Mouse (Mus musculus) heart, embryonic 15.5 days (tissue): ENCODE results near the gene Dis3l. TPM values are rescaled to one million over a fixed set of nuclear protein-coding genes. Genes with fewer than 3 reads are reported as not detected.

Experiments
- ATAC-seq: fragments of 200-750 bp; cut with Nextera tagmentation; replicated peaks from 2 replicates; pipeline ENCODE4 v1.8.0; 2017; ENCODE audit warnings: low read depth, moderate TSS enrichment; ENCODE audit not compliant: insufficient number of reproducible peaks, insufficient read depth, low FRiP score
- H3K27ac ChIP-seq: fragments of 300-500 bp; sonication (generic); 2 replicates; pipeline ENCODE4 v1.5.1; 2015; ENCODE audit warnings: mild to moderate bottlenecking, inconsistent platforms
- H3K27me3 ChIP-seq: fragments of 300-500 bp; sonication (generic); 2 replicates; pipeline ENCODE4 v1.6.1; 2015; ENCODE audit warnings: inconsistent platforms
- H3K36me3 ChIP-seq: fragments of 300-500 bp; sonication (generic); 2 replicates; pipeline ENCODE4 v1.6.1; 2015; ENCODE audit warnings: mild to moderate bottlenecking, inconsistent platforms
- H3K4me1 ChIP-seq: fragments of 300-500 bp; sonication (generic); replicated peaks from 2 replicates; pipeline ENCODE4 v1.6.1; 2015; ENCODE audit warnings: inconsistent platforms
- H3K4me2 ChIP-seq: fragments of 300-500 bp; sonication (generic); 2 replicates; pipeline ENCODE4 v1.6.1; 2015; ENCODE audit warnings: inconsistent platforms, mild to moderate bottlenecking, moderate library complexity
- H3K4me3 ChIP-seq: fragments of 300-500 bp; sonication (generic); 2 replicates; pipeline ENCODE4 v1.5.1; 2015; ENCODE audit warnings: mild to moderate bottlenecking, inconsistent platforms
- H3K9ac ChIP-seq: fragments of 300-500 bp; sonication (generic); 2 replicates; pipeline ENCODE4 v1.6.1; 2015; ENCODE audit warnings: mild to moderate bottlenecking, inconsistent platforms
- H3K9me3 ChIP-seq: fragments of 300-500 bp; sonication (generic); replicated peaks from 2 replicates; pipeline ENCODE4 v1.6.1; 2016; ENCODE audit warnings: inconsistent platforms
- WGBS: fragments of 180-500 bp; shearing (Covaris S2); methylation state at CpG from one replicate; pipeline ENCODE4 v1.1.7; 2015; ENCODE audit warnings: mixed read lengths; 5-methylcytosine and 5-hydroxymethylcytosine counted together
- polyA plus RNA-seq: library from polyadenylated mRNA; unstranded; fragments of >200 nt; fragmentation: Nextera tagmentation; extraction: Ambion mirVana; gene quantifications from 2 replicates; pipeline ENCODE4 v1.2.1, GENCODE M21; 2015

Gene Dis3l
- polyA plus RNA-seq: 17.3 and 18.5 TPM in 2 replicates

DNA sequence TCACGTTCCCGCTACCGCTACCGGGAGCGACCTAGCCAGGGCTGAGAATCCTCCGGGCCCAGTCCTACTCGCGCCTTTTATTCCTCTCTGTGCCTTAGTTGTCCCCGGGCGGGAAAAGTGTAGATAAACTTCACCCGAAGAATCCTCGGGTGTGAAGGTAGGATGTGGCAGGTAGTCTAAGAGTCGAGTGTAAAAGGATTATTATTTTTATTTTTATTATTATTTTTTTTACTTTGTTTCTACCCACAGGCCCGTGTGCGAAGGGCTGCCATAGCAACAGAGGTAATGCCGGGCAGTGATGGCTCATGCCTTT lies at the start of gene Dis3l:
TSS of gene Dis3l (minus strand) at position 35 of the 313 bp plus-strand sequence.
- peak within 1 kb of the TSS; percentile 96 for H3K9ac ChIP-seq
- H3K36me3 ChIP-seq: peaks cover 6% of the 10 kb centered on the region; the same call in 1 of the 2 replicates
- H3K4me2 ChIP-seq: peak within 1 kb of the TSS; percentile 75
- H3K27me3 ChIP-seq: no peaks in the 10 kb centered on the region
- 11% methylated on average over 16 of the region's 16 CpGs for WGBS
- H3K4me3 ChIP-seq: peak within 1 kb of the TSS; percentile 68
- H3K4me1 ChIP-seq: peaks cover 11% of the 10 kb centered on the region
- H3K9me3 ChIP-seq: no peaks in the 10 kb centered on the region
- peak within 1 kb of the TSS; percentile 98 for H3K27ac ChIP-seq
- no peak for ATAC-seq

DNA sequence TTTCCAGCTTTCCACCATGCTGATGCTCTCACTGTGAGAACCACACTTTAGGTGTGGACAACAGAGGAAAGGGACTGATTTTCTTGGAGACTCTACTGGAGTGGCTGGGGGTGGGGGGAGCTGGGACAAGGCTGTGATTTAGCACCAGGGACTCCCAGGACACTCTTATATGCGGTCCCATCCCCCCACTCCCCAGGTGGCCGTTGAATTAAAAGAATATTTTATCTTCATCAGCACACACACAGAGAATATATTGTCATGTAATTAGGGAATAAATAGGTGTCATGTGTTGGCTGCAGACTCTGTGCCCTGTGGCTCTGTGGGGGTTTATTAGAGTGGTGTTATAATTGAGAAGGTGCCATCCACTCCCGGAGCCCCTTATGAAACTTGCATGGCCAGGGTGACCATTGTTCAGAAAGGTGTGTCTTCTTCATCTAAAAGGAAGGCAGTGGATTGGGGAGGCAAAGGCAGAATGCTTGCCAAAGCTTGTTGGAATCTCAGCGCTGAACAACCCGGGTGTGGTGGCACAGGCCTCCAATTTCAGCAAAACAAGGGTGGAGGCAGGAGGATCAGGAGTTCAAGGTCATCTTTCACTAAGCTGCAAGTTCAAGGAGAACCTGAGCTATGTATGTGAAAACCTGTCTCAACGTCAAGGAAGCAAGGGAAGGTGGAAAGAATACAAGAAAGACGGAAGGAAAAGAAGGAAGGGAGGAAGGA lies 48.6 kb upstream of the Dis3l start:
- no peak overlapping the region for H3K9ac ChIP-seq
- H3K27me3 ChIP-seq: peaks cover 54% of the 10 kb centered on the region
- 61% methylated on average over 7 of the region's 7 CpGs for WGBS
- no peak overlapping the region for H3K4me3 ChIP-seq
- ATAC-seq: no peak
- no peaks in the 10 kb centered on the region for H3K36me3 ChIP-seq
- H3K27ac ChIP-seq: no peak overlapping the region
- no peak overlapping the region for H3K4me2 ChIP-seq
- H3K9me3 ChIP-seq: no peaks in the 10 kb centered on the region
- peaks cover 26% of the 10 kb centered on the region for H3K4me1 ChIP-seq

DNA sequence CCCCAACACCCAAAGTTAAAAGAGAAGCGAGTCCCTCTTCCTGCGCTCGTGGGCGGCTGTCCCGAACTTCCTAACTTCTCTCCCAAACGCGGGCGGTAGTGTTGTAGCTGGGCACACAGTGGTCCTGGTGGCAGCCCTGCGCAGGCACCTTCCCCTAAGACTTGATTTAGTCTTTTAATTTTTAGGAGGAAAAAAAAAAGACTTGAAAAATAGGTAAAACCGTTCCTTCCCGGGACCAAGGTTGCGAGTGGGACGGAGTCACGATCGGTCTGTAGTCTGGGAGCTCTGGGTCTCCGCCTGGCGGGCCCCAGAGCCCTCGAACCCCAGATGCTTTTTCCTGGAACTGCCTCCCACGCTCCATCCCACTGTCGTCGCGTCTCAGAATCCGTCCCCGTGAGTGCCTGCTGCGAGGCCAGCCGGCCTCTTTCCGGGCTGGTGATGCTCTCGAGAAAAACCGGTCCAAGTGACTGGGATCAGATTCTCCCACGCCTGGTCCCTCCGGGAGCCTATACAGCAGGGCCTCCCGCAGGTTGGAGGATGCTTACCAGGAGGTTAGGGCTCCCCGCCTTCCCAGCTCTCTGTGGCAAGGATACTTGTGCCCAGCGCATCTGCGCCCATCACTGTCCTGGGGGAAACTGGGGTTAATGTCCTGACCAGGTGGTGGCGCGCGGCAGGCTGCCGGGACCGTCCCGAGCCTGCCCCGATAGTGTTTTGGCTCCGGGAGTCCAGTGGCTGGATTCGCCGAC lies 45.6 kb upstream of the Dis3l start:
- WGBS: 1% methylated on average over 45 of the region's 45 CpGs
- ATAC-seq: no peak
- Histone ChIP-seq H3K36me3 (no peaks in the 10 kb centered on the region), H3K27me3 (peaks cover 76% of the 10 kb centered on the region), H3K4me2 (peak overlapping the region; percentile 96), H3K27ac (no peak overlapping the region), H3K9ac (peak overlapping the region; percentile 35), H3K4me1 (peaks cover 28% of the 10 kb centered on the region), H3K4me3 (peak overlapping the region; percentile 56), H3K9me3 (no peaks in the 10 kb centered on the region)

DNA sequence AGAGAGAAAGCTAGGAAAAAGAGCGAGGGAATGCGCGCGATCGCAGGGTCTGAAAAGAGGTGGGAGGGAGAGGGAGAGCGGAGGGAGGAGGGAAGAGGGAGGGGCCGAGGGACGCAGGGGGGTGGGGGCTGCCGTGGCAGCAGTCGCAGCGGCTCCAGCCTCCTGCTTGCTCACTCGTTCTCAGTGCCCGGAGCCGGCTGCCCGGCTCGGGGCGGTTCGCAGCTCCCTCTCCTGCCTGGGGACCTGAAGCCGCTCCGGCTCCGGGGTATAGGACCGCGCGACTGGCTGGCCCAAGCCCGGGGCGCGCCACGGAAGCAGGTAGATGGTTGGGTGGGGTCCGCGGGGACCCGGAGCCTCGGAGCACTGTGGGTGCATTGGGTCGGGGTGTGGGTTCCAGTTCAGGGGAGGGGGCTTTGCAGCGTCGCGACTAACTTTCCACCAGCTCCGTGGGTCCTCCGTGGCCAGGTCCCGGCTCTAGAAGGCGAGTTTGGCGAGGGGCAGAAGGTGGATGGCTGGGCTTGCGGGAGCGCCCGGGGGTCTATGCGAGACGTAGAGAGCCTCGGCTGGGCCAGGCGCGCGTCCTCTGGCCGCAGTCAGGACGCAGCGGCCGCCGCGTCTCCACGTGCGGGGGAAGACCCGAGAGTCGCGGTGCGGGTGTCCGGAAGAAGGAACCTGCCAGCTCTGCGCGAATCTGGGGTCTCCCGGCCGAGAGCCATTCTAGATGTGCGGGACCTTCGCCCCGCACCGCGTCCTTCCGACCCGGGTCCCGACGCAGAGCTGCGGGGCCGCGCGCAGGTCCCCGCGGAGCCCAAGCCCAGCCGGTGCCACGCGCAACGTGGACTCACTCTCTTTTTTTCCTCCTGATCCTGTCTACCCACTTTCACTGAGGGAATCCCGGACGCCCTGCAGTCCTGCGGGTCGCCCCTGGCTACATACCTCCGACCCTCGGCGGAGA lies 44.7 kb upstream of the Dis3l start, which contains the start of gene Megf11:
TSS of gene Megf11 (plus strand) at position 116 of the 955 bp plus-strand sequence.
- no peaks in the 10 kb centered on the region for H3K36me3 ChIP-seq
- H3K9ac ChIP-seq: peak within 1 kb of the TSS; percentile 35
- 1% methylated on average over 93 of the region's 93 CpGs for WGBS
- H3K9me3 ChIP-seq: no peaks in the 10 kb centered on the region
- ATAC-seq: peak; percentile 45
- H3K4me1 ChIP-seq: peaks cover 28% of the 10 kb centered on the region
- peak within 1 kb of the TSS; percentile 56 for H3K4me3 ChIP-seq
- H3K27me3 ChIP-seq: peaks cover 73% of the 10 kb centered on the region
- H3K4me2 ChIP-seq: peak within 1 kb of the TSS; percentile 96
- H3K27ac ChIP-seq: no peak within 1 kb of the TSS

- Histone ChIP-seq H3K9ac (no peak overlapping the region), H3K27ac (no peak overlapping the region), H3K4me1 (peaks cover 28% of the 10 kb centered on the region), H3K36me3 (no peaks in the 10 kb centered on the region), H3K4me3 (no peak overlapping the region), H3K9me3 (no peaks in the 10 kb centered on the region), H3K27me3 (peaks cover 55% of the 10 kb centered on the region), H3K4me2 (no peak overlapping the region)
- WGBS: 43% methylated on average over 10 of the region's 10 CpGs
- ATAC-seq: no peak; the same call in 1 of the 2 replicates
Measured at GRCm38 (mm10) chr9:64383021-64383788, 42.1 kb upstream of the Dis3l start.

DNA sequence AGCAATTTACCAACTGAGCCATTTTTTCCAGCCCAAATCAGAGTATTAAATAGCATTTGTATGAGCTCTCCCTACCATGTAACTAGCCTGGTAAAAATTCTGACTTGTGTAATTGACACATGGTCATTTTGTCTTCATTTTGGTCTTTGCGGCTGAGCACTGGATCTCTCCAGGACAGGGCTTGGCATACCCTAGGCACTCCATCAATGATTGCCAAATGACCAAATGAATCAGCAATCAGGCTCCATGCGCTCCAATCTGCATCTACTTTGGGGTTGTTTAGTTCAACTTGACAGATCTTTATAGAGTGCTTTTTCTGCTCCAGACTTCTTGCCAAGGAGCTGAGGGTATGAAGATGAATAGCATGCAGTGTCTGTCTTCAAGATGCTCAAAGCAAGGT lies 35.3 kb upstream of the Dis3l start:
- ATAC-seq: no peak
- Histone ChIP-seq H3K9me3 (no peaks in the 10 kb centered on the region), H3K27ac (no peak overlapping the region), H3K36me3 (no peaks in the 10 kb centered on the region), H3K27me3 (peaks cover 17% of the 10 kb centered on the region; the same call in 1 of the 2 replicates), H3K4me3 (no peak overlapping the region), H3K4me2 (no peak overlapping the region), H3K4me1 (no peaks in the 10 kb centered on the region), H3K9ac (no peak overlapping the region)
- WGBS: 83% methylated on average over 2 of the region's 2 CpGs

DNA sequence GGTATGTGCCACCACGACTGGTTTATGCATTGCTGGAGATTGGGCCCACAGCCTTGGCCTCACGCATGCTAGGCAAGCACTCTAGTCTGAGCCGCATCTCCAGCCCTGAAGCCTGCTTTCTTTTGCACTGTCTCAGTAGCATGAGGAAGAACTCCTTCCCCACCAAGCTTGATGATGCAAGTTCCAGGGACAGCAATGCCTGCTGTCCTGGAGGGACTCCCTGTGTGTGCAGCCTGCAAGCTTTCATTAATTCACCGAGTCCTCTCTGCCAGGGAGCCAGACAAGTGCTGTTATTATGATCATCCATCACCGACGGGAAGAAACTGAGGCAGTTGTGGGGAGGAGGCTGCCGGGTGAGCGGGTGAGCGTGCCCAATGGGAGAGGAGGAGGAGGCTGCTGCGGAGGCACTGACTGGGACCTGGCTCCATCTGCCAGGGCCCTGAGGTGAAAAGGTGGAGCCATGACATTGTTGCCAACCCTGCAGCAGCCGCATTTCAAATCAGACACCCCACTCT lies 30.3 kb upstream of the Dis3l start:
- Histone ChIP-seq H3K27me3 (peaks cover 16% of the 10 kb centered on the region), H3K4me3 (no peak overlapping the region), H3K4me1 (no peaks in the 10 kb centered on the region), H3K27ac (no peak overlapping the region), H3K9me3 (no peaks in the 10 kb centered on the region), H3K4me2 (no peak overlapping the region), H3K36me3 (no peaks in the 10 kb centered on the region), H3K9ac (no peak overlapping the region)
- 51% methylated on average over 11 of the region's 11 CpGs for WGBS
- no peak for ATAC-seq

DNA sequence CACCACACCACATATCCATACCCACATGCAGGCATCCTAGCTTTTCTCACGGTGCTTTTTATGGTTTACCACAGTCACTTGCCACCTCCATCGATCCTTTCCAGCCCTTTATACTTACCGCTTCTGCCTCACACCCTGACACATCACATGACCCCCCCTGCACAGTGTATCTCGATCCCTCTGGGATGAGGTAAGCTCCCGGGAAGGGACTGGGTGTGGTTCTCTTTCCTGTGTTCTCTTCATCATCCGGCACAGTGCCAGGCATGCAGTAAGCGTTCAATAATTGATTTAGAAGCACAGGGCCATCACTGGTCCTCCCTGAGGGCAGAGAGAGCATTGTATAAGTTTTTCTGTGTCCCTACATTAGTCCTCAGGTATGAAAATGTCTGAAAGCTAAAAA lies 28.8 kb upstream of the Dis3l start:
- Histone ChIP-seq H3K4me3 (no peak overlapping the region), H3K36me3 (no peaks in the 10 kb centered on the region), H3K9ac (no peak overlapping the region), H3K4me2 (no peak overlapping the region), H3K27ac (no peak overlapping the region), H3K9me3 (no peaks in the 10 kb centered on the region), H3K27me3 (peaks cover 13% of the 10 kb centered on the region), H3K4me1 (no peaks in the 10 kb centered on the region)
- no peak for ATAC-seq
- WGBS: 50% methylated on average over 7 of the region's 7 CpGs

DNA sequence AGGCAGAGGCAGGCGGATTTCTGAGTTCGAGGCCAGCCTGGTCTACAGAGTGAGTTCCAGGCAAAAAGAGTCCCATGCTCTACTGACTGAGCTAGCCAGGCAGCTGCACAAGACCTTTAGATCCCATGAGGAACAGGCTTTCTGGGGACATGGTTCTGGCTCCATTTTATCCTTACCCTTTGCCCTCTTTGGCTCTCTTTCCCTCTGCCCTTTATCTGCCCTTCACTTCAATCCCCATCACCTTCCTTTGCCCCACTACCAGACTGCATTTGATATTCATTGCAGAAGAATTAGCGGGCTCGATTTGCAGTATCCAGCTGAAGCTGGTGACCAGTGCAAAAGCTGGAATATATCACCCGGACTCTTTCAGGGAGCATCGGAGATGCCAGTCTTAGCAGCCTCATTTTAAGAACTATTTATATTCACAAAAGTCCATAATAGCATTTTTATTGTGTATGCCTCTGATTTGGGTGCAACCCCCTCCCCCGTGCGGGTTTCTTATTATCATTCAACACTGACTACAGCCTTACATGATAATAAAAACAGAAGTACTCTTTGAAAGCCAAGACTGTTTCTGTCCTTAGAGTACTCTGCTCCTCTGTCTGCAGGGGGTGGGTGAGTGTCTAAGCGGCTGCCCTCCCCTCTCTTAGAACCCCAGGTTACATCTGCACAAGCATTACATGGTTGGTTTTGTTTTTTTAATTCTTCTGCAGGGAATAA lies 20.3 kb upstream of the Dis3l start:
- Histone ChIP-seq H3K27me3 (no peaks in the 10 kb centered on the region), H3K4me1 (no peaks in the 10 kb centered on the region), H3K27ac (no peak overlapping the region), H3K9me3 (no peaks in the 10 kb centered on the region), H3K9ac (no peak overlapping the region), H3K36me3 (no peaks in the 10 kb centered on the region), H3K4me2 (no peak overlapping the region), H3K4me3 (no peak overlapping the region)
- no peak for ATAC-seq
- WGBS: 78% methylated on average over 9 of the region's 9 CpGs

- 82% methylated on average over 7 of the region's 7 CpGs for WGBS
- H3K27me3 ChIP-seq: no peaks in the 10 kb centered on the region
Measured at GRCm38 (mm10) chr9:64355627-64356026, 14.5 kb upstream of the Dis3l start.

More at GRCm38 (mm10) chr9:64355627-64356026, 14.5 kb upstream of the Dis3l start:
- no peaks in the 10 kb centered on the region for H3K36me3 ChIP-seq
- H3K4me1 ChIP-seq: no peaks in the 10 kb centered on the region
- H3K9ac ChIP-seq: no peak overlapping the region
- H3K27ac ChIP-seq: no peak overlapping the region
- no peak for ATAC-seq
- no peak overlapping the region for H3K4me2 ChIP-seq
- H3K4me3 ChIP-seq: no peak overlapping the region
- H3K9me3 ChIP-seq: no peaks in the 10 kb centered on the region
